Mouse (Mus musculus) neural tube, embryonic 11.5 days (tissue): ENCODE results near the gene Cdh13. TPM values are rescaled to one million over a fixed set of nuclear protein-coding genes. Genes with fewer than 3 reads are reported as not detected.

Experiments used
- ATAC-seq: fragments of 200-750 bp; cut with Nextera tagmentation; 2 replicates; pipeline ENCODE4 v1.8.0; 2017; ENCODE audit warnings: moderate number of reproducible peaks, mild to moderate bottlenecking, moderate TSS enrichment, moderate library complexity; ENCODE audit not compliant: insufficient read depth, low FRiP score, low TSS enrichment
- DNase-seq: peaks from one replicate; pipeline ENCODE4 v3.0.0-alpha.2; 2015; ENCODE audit warnings: low spot score
- H3K27ac ChIP-seq: fragments of 300-500 bp; sonication (generic); 2 replicates; pipeline ENCODE4 v1.5.1; 2014; ENCODE audit warnings: low read depth, mild to moderate bottlenecking, low read length
- H3K27me3 ChIP-seq: fragments of 300-500 bp; sonication (generic); 2 replicates; pipeline ENCODE4 v1.6.1; 2014; ENCODE audit warnings: mild to moderate bottlenecking, low read length, mixed read lengths; ENCODE audit not compliant: control insufficient read depth, insufficient read depth
- H3K36me3 ChIP-seq: fragments of 300-500 bp; sonication (generic); 2 replicates; pipeline ENCODE4 v1.6.1; 2014; ENCODE audit warnings: mild to moderate bottlenecking, low read length, moderate library complexity, mixed read lengths; ENCODE audit not compliant: control insufficient read depth, insufficient read depth
- H3K4me1 ChIP-seq: fragments of 300-500 bp; sonication (generic); 2 replicates; pipeline ENCODE4 v1.6.1; 2014; ENCODE audit warnings: low read length, mixed read lengths; ENCODE audit not compliant: control insufficient read depth, insufficient read depth
- H3K4me2 ChIP-seq: fragments of 300-500 bp; sonication (generic); 2 replicates; pipeline ENCODE4 v1.6.1; 2014; ENCODE audit warnings: low read depth, mild to moderate bottlenecking, moderate library complexity
- H3K4me3 ChIP-seq: fragments of 300-500 bp; sonication (generic); 2 replicates; pipeline ENCODE4 v1.5.1; 2014; ENCODE audit warnings: low read depth, low read length
- H3K9ac ChIP-seq: fragments of 300-500 bp; sonication (generic); 2 replicates; pipeline ENCODE4 v1.6.1; 2014; ENCODE audit warnings: mild to moderate bottlenecking, low read length
- H3K9me3 ChIP-seq: fragments of 300-500 bp; sonication (generic); 2 replicates; pipeline ENCODE4 v1.6.1; 2016; ENCODE audit warnings: low read length; ENCODE audit not compliant: control insufficient read depth
- WGBS: fragments of 180-500 bp; shearing (Covaris S2); extraction: QIAGEN DNeasy Blood & Tissue Kit; methylation state at CpG from one replicate; pipeline ENCODE4 v1.1.7; 2014; 5-methylcytosine and 5-hydroxymethylcytosine counted together
- polyA plus RNA-seq: library from polyadenylated mRNA; unstranded; fragments of >200 nt; fragmentation: Nextera tagmentation; extraction: Ambion mirVana; gene quantifications from 2 replicates; pipeline ENCODE4 v1.2.1, GENCODE M21; 2014

Cdh13 gene
- polyA plus RNA-seq, 1 experiment from 2014 or later: 20.5 TPM

GRCm38 (mm10) chr8:118618195-118618594 is 334.7 kb downstream of the Cdh13 start:
- H3K4me3 ChIP-seq: no peak overlapping the region
- no peak overlapping the region for H3K9ac ChIP-seq
- WGBS: 93% methylated on average over 10 of the region's 10 CpGs
- ATAC-seq (no peak), DNase-seq (no peak)
- no peak overlapping the region for H3K4me2 ChIP-seq
- no peaks in the 10 kb centered on the region for H3K9me3 ChIP-seq
- H3K36me3 ChIP-seq: no peaks in the 10 kb centered on the region
- no peaks in the 10 kb centered on the region for H3K27me3 ChIP-seq
- H3K4me1 ChIP-seq: no peaks in the 10 kb centered on the region
- no peak overlapping the region for H3K27ac ChIP-seq

GRCm38 (mm10) chr8:118626425-118626824 is 342.9 kb downstream of the Cdh13 start:
- Histone ChIP-seq H3K4me2 (no peak overlapping the region), H3K9ac (no peak overlapping the region), H3K36me3 (no peaks in the 10 kb centered on the region), H3K9me3 (no peaks in the 10 kb centered on the region), H3K4me1 (no peaks in the 10 kb centered on the region), H3K27me3 (no peaks in the 10 kb centered on the region), H3K4me3 (no peak overlapping the region), H3K27ac (no peak overlapping the region)
- 89% methylated on average over 5 of the region's 5 CpGs for WGBS
- ATAC-seq (no peak), DNase-seq (no peak)

DNA sequence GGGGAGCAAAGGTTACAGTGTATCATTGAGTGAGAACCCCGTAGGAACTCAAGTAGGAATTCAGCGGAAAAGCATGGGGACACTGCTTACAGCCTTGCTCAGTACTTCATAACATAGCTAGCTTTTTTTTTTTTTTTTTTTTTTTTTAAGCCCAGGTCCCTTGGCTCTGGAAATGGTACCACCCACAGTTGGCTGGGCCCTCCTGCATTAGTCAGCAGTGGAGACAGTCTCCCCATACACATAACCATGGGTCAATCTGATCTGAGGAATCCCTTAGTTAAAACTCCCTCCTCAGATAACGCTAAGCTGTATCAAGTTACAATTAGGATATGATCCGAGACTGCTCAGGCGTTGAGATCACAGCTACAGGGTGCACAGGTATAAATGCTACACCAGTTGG is 344.2 kb downstream of the Cdh13 start:
- Histone ChIP-seq H3K4me3 (no peak overlapping the region), H3K9ac (no peak overlapping the region), H3K36me3 (no peaks in the 10 kb centered on the region), H3K27ac (no peak overlapping the region), H3K4me1 (no peaks in the 10 kb centered on the region), H3K9me3 (no peaks in the 10 kb centered on the region), H3K4me2 (no peak overlapping the region), H3K27me3 (no peaks in the 10 kb centered on the region)
- DNase-seq (no peak), ATAC-seq (no peak)
- WGBS: 89% methylated on average over 5 of the region's 5 CpGs

DNA sequence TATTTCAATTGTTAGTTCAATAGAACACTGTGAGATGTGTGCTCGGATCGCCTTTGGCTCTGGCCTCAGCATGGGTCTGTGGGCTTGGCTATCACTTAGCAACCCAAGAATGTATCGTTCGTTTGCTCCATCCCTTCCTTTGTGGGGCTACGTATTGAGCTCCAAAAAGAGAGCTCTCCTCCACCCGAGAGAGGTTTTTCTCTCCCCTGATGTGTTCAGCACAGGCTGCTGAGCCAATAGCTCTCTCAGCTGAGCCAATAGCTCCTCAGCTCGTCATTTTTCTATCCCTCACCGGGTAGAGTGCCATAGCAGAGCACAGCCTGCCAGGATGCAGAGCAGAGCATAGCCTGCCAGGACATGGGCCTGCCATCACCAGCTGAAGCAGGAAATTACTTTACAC is 345.2 kb downstream of the Cdh13 start:
- H3K4me2 ChIP-seq: no peak overlapping the region
- no peaks in the 10 kb centered on the region for H3K9me3 ChIP-seq
- no peaks in the 10 kb centered on the region for H3K36me3 ChIP-seq
- no peak overlapping the region for H3K9ac ChIP-seq
- no peaks in the 10 kb centered on the region for H3K4me1 ChIP-seq
- ATAC-seq (no peak), DNase-seq (no peak)
- WGBS: 72% methylated on average over 8 of the region's 8 CpGs
- no peak overlapping the region for H3K27ac ChIP-seq
- no peak overlapping the region for H3K4me3 ChIP-seq
- no peaks in the 10 kb centered on the region for H3K27me3 ChIP-seq

DNA sequence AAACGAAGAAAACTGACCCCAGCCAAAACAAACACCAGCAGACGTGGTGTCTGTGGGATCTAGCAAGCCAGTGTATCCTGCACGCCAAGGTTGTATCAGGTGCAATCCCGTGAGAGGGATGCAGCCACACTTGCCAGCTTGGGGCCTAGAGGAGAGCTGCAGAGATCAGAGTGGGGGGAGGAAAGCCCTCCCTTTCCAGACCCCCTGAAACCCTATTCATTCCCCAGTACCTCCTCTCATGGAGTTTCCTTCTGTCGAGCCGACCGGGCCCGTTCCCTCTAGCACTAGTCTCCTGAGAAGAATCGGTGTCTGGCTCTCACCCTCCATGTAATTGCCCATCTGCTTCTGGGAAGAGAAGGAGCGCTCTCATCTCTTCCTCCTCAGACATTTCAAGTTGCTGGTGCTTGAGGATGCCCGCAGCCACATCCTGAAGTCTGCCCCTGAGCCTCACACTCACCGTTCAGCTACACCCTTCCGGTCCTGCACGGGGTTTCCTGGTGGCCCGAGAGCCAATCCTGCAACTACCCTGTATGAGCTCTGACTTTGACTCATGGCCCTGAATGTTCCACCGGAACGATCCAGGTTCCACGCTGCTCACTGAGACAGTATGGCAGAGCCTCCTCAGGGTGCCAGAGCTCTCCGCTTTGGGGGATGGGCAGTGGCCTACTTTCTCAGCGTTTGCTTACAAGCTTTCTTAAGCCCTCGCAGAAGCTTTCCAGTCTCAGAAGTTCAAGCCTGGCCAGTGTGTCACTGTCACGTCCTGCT is 351.9 kb downstream of the Cdh13 start:
- Histone ChIP-seq H3K9me3 (no peaks in the 10 kb centered on the region), H3K4me2 (no peak overlapping the region), H3K27me3 (no peaks in the 10 kb centered on the region), H3K4me1 (no peaks in the 10 kb centered on the region), H3K27ac (no peak overlapping the region), H3K9ac (no peak overlapping the region), H3K36me3 (no peaks in the 10 kb centered on the region), H3K4me3 (no peak overlapping the region)
- ATAC-seq: no peak
- 74% methylated on average over 22 of the region's 22 CpGs for WGBS
- no peak for DNase-seq

DNA sequence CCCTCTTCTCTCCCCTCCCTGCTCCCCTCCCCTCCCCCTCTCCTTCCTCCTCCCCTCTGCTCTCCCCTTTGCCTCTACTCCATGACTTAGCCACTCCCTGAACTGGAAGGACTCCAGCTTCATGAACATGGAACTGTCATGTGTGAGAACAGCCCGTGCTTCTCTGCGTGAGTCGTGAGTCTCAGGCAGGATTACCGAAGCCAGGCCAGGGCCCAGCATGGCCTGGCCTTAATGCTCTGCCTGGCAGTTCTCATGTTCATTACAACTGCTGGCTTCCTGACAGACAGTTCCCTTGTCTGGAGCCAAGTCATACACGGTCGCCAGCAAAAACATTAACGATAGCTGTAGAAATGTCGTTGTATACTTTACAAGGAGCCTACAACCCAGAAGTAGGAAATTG is 356.1 kb downstream of the Cdh13 start:
- no peak for DNase-seq
- Histone ChIP-seq H3K9me3 (no peaks in the 10 kb centered on the region), H3K36me3 (no peaks in the 10 kb centered on the region), H3K4me3 (no peak overlapping the region), H3K9ac (no peak overlapping the region), H3K27me3 (no peaks in the 10 kb centered on the region), H3K4me2 (no peak overlapping the region), H3K4me1 (no peaks in the 10 kb centered on the region), H3K27ac (no peak overlapping the region)
- ATAC-seq: no peak
- WGBS: 97% methylated on average over 8 of the region's 8 CpGs

GRCm38 (mm10) chr8:118641799-118642198 is 358.3 kb downstream of the Cdh13 start:
- H3K27ac ChIP-seq: no peak overlapping the region
- H3K27me3 ChIP-seq: no peaks in the 10 kb centered on the region
- H3K9ac ChIP-seq: no peak overlapping the region
- H3K4me3 ChIP-seq: no peak overlapping the region
- DNase-seq (no peak), ATAC-seq (no peak)
- no peaks in the 10 kb centered on the region for H3K36me3 ChIP-seq
- no peaks in the 10 kb centered on the region for H3K9me3 ChIP-seq
- 92% methylated on average over 4 of the region's 4 CpGs for WGBS
- no peak overlapping the region for H3K4me2 ChIP-seq
- no peaks in the 10 kb centered on the region for H3K4me1 ChIP-seq

DNA sequence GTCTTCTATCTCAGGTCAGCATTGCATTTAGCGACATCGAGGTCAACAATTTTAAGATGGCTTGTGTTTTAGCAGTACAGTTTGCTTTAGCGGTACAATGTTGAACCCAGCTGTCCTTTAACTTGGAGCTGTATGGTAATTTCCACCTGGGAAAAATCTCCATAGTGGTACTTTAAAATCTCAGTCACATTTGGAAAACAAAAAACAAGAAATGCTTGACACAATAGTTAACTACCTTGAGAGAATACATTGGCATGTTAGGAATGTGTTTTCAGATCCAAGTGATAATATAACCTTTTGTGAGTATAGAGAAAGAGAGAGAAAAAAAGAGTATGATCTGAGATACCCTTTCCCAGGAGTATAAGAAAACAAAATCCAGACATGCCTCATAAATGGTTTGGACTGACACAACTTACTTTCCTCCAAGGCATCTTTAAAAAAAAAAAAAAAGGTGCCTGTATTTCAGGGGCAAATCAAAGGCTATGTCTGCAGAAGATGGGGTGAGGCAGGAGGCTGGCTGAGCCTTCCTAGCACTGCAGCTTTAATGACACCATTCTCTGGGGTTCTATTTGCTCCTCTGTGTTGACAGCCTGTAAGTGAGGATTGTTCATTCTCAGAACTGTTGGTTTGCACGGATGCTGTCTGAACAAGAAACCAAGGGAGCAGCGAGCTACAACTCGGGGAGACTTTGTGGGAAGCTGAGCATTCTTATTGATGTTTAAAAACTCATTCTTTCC is 365.4 kb downstream of the Cdh13 start:
- WGBS: 82% methylated on average over 6 of the region's 6 CpGs
- DNase-seq (no peak), ATAC-seq (no peak)

DNA sequence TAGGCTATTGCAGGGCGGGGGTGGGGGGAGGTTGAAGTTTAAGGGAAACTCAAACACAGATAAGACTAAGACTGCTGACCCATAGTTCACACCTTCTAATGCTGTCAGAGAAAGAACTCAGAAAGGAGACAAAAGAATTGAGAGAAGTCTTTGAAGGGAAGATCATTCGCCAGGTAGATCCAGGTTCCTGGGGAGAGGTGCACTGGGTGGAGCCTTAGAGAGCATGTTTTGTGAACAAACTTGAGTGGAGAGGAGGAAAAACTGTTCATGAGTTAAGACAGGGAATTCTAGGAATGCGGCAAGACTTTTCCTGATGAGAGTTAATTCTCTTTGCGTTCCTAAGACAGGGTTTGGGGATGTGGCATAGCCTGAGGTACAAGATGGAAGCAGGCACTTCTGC is 366.4 kb downstream of the Cdh13 start:
- Histone ChIP-seq H3K27ac (no peak overlapping the region), H3K9me3 (no peaks in the 10 kb centered on the region), H3K36me3 (no peaks in the 10 kb centered on the region), H3K4me2 (no peak overlapping the region), H3K27me3 (no peaks in the 10 kb centered on the region), H3K9ac (no peak overlapping the region), H3K4me1 (no peaks in the 10 kb centered on the region), H3K4me3 (no peak overlapping the region)
- no peak for ATAC-seq
- DNase-seq: no peak
- 86% methylated on average over 4 of the region's 4 CpGs for WGBS

More for the DNA sequence above, 365.4 kb downstream of the Cdh13 start:
- no peaks in the 10 kb centered on the region for H3K27me3 ChIP-seq
- no peaks in the 10 kb centered on the region for H3K36me3 ChIP-seq
- no peak overlapping the region for H3K4me2 ChIP-seq
- H3K9ac ChIP-seq: no peak overlapping the region
- H3K27ac ChIP-seq: no peak overlapping the region
- H3K4me1 ChIP-seq: no peaks in the 10 kb centered on the region
- no peaks in the 10 kb centered on the region for H3K9me3 ChIP-seq
- H3K4me3 ChIP-seq: no peak overlapping the region
